Mouse (Mus musculus) olfactory bulb, adult 2 months (tissue): ENCODE data around the gene Mzf1. TPM values are rescaled to one million over a fixed set of nuclear protein-coding genes. Genes with fewer than 3 reads are reported as not detected.
"Not testable (repeated sequence)": the region's sequence is repeated elsewhere in the genome, so short reads cannot be mapped to it uniquely, and the experiment has no call there.

Source experiments
- H3K27ac ChIP-seq: fragments of 200-500 bp; 2 replicates; pipeline ENCODE4 v1.5.1; 2012; ENCODE audit warnings: low read depth, low read length; ENCODE audit not compliant: insufficient read depth
- H3K4me1 ChIP-seq: fragments of 200-500 bp; 2 replicates; pipeline ENCODE4 v1.6.1; 2012; ENCODE audit warnings: low read length; ENCODE audit not compliant: control insufficient read depth, insufficient read depth
- H3K4me3 ChIP-seq: fragments of 200-500 bp; 2 replicates; pipeline ENCODE4 v1.5.1; 2012; ENCODE audit warnings: mild to moderate bottlenecking, low read depth, low read length, moderate library complexity; ENCODE audit not compliant: insufficient read depth
- CTCF ChIP-seq: fragments of 200-500 bp; IDR thresholded peaks from 2 replicates; pipeline ENCODE4 v1.5.1; 2012; ENCODE audit warnings: low read depth, mild to moderate bottlenecking, low read length, moderate library complexity; ENCODE audit not compliant: insufficient read depth
- POLR2A ChIP-seq: fragments of 200-500 bp; IDR thresholded peaks from 2 replicates; pipeline ENCODE4 v1.6.1; 2012; ENCODE audit warnings: mild to moderate bottlenecking, low read depth, low read length, moderate library complexity; ENCODE audit not compliant: insufficient read depth
- WGBS: fragments of 180-500 bp; shearing (Covaris S2); methylation state at CpG from one replicate; pipeline ENCODE4 v1.1.7; 2018; 5-methylcytosine and 5-hydroxymethylcytosine counted together
- polyA plus RNA-seq: library from polyadenylated mRNA; stranded (reverse); fragments of >200 nt; gene quantifications from 2 replicates; pipeline ENCODE4 v1.2.4, GENCODE M21; 2012; ENCODE audit warnings: low replicate concordance; ENCODE audit not compliant: missing spikeins, insufficient read depth, insufficient read length

The Mzf1 gene
- polyA plus RNA-seq, result not detected in 2 replicates

DNA sequence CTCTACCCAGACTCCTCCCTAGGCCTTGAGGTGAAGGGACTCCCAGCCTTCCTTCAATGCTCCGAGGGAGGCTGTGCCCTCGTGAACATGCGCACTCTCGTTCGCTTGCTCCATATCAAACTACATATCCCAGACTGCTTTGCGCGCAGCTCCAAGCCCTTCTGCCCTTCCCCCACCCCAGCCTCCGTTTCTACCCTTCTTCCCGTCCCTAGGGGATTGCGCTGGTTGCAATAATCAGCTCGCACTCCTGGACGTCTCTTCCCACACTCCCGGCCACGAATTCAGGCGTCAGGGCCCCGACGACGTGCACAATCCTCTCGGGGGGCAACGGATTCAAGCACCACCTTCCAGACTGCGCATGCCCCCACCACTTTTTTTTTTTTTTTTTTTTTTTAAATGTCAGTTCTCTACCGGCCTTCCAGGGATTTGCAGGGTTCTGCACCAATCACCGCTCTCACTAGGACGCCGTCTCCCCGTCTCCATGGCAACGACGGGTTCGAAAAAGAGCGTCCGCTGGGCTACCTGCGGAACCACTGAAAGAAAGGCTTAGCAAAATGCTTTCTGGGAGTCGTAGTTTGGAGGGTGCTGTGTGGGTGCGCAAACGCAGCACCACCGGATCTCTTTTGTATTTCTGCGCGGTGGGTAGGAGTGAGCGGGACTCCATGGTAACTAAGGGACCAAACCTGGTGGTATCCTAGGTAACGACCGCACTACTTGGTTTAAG lies at the start of gene Mzf1:
Gene Mzf1 (minus strand): TSS at position 478 of the 724 bp plus-strand sequence.
- Histone ChIP-seq H3K4me3 (peak within 1 kb of the TSS; percentile 83), H3K4me1 (no peaks in the 10 kb centered on the region), H3K27ac (peak within 1 kb of the TSS; percentile 98)
- TF ChIP-seq CTCF (no peak), POLR2A (peak; percentile 40)
- WGBS, result under 1% methylated on average over 41 of the region's 41 CpGs

DNA sequence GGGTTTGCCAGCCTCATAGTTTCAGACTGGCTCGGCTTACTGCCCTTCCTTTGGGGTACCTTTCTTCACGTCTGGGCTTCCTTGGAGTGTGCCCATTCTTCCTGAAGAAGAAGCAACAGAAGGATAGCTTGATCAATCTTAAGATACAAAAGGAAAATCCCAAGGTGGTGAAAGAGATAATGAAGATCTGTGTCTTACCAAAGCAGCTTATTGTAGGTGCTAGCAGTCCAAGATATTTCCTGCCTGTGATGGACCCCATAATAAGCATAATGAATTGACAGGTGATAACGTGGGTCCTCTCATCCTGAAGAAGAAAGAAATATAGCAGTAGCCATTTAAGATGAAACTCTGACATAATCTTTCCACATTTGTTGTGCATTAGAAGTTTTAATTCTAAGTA lies 40.5 kb upstream of the Mzf1 start, which contains the start of gene Vmn1r85:
Gene Vmn1r85 (minus strand): TSS at position 101 of the 400 bp plus-strand sequence.
- H3K4me3 ChIP-seq, result no peak within 1 kb of the TSS
- WGBS, result 57% methylated on average over 3 of the region's 3 CpGs
- TF ChIP-seq CTCF (no peak), POLR2A (no peak)
- no peak within 1 kb of the TSS for H3K27ac ChIP-seq
- no peaks in the 10 kb centered on the region for H3K4me1 ChIP-seq

DNA sequence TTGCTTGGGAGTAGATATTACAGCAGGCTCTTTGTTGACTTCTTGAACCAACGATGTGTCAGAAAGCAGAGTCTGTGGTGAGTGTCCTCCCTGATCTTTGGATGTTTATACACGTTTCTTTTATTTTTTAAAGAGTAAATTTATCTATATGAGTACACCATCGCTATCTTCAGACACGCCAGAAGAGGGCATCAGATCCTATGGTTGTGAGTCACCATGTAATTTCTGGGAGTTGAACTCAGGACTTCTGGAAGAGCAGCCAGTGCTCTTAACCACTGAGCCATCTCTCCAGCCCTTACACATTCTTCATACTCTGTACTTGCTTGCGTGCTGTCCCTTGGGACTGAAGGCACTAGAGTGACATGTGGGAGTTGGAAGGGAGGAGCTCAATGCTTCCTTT lies 17.7 kb upstream of the Mzf1 start:
- 61% methylated on average over 5 of the region's 5 CpGs for WGBS
- Histone ChIP-seq H3K4me1 (no peaks in the 10 kb centered on the region), H3K4me3 (no peak overlapping the region), H3K27ac (no peak overlapping the region)
- no peak for TF ChIP-seq POLR2A
- TF ChIP-seq CTCF, result no peak

DNA sequence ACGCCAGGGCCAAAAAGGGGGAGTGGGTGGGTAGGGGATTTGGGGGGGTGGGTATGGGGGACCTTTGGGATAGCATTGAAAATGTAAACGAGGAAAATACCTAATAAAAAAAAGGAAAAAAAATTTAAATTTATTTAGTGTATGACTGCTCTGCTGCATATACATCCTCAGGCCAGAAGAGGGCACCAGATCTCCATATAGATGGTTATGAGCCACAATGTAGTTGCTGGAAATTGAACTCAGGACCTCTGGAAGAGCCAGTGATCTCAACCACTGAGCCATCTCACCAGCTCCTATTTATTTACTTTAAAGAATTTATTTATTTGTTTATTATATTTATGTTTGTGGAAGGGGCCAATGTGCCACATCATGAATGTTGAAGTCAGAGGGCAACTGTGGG lies 8.8 kb upstream of the Mzf1 start:
- H3K4me1 ChIP-seq, H3K27ac ChIP-seq, H3K4me3 ChIP-seq: not testable (repeated sequence)
- WGBS, result 52% methylated on average over 2 of the region's 2 CpGs

DNA sequence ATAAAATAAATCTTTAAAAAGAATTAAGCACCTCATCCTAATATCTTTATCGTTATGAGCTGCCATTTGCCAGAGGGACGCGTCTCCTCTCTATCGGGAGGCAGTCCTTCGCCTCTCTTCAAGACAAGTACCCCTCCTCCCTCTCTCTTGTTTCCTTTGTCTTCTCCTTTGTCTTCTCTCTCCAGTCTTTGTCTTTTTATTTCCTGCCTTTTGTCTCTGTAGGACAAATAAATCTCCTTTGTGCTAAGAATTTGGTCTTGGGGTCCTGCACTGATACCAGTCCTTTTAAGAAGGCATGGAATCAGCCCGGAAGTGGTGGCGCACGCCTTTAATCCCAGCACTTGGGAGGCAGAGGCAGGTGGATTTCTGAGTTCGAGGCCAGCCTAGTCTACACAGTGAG lies 5.0 kb upstream of the Mzf1 start:
- no peak overlapping the region for H3K4me3 ChIP-seq
- WGBS, result 88% methylated on average over 9 of the region's 9 CpGs
- TF ChIP-seq POLR2A (no peak), CTCF (no peak)

DNA sequence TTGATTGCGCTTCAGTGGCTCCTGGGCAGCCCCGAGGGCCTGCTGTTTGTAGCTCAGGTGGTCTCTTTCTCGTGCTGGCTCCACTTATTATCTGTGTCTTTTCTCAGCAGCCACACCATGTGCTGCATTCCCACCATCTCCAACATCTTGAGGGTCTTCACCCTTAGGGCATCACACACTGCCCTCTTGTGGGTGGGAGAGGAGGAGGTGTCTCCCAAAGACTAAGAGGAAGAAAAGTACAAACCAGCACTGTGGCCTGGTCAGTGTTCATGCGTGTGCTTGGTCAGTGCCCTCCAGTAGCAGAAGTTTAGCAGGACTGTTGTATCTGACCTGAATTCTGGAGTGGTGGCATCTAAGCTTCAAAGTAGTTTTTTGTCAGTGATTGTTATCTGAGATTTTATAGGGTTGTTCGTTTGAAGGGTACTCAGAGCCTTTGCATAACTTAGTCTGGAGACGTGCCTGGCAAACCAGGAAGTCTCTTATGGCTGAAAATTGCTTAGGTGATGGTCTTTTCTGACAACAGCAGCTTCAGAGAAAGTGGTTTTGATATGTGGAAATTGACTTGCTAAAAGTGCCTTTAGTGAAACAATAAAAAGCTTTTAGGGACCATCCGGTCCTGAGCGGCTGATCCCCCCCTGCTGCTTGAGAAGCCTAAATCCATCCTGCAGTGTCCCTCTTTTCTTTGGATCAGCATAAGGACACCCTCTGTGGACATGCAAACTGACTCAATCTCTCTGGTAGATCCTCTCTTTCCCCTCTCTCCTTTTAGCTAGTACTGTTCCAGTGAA lies 2.5 kb upstream of the Mzf1 start:
- WGBS, result 57% methylated on average over 8 of the region's 8 CpGs
- H3K27ac ChIP-seq, result no peak overlapping the region
- TF ChIP-seq POLR2A, result no peak
- no peak for TF ChIP-seq CTCF
- H3K4me3 ChIP-seq, result no peak overlapping the region
- H3K4me1 ChIP-seq, result no peaks in the 10 kb centered on the region

More for the DNA sequence above, 5.0 kb upstream of the Mzf1 start:
- no peaks in the 10 kb centered on the region for H3K4me1 ChIP-seq
- no peak overlapping the region for H3K27ac ChIP-seq

DNA sequence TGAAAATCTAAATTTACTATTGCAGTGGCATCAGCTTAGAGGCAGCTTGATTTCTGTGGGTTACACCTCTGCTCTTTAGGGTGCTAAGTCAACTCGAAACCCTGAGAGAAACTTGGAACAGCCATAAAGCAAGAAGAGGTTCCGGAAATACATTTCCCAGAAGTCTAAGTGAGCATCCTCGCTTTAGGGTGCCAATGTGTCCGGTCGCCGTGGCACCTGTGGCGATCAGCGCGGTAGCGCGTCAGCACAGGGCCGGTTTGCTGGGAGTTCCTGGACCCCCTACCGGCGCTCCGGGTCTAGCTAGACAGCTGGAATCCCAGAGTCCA lies 640 bp downstream of the Mzf1 start:
- Histone ChIP-seq H3K4me1 (no peaks in the 10 kb centered on the region), H3K27ac (peak overlapping the region; percentile 98), H3K4me3 (peak overlapping the region; percentile 83)
- TF ChIP-seq CTCF (no peak), POLR2A (0 out of 2 replicates have a peak, but pooled peaks have one; percentile 44)
- under 1% methylated on average over 15 of the region's 15 CpGs for WGBS

DNA sequence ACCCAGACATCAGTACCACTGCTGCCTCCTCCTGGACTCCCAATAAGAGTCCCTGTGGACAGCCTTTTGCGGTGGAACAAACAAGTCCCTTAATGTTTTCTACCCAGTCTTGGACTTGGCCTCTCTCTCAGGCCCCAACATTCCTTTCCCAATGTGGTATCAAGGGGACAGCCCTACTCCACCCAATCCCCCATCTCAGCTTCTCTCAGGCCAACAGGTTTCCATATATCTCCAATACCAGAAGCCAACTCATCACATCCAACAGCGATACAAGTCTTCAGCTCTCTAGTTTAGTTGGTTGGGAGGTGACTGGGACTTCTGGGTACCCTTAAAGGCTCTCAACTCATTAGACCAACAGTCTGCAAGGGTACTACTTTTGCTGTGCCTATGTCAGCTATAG lies 1.1 kb downstream of the Mzf1 start:
- WGBS, result 95% methylated on average over 2 of the region's 2 CpGs

DNA sequence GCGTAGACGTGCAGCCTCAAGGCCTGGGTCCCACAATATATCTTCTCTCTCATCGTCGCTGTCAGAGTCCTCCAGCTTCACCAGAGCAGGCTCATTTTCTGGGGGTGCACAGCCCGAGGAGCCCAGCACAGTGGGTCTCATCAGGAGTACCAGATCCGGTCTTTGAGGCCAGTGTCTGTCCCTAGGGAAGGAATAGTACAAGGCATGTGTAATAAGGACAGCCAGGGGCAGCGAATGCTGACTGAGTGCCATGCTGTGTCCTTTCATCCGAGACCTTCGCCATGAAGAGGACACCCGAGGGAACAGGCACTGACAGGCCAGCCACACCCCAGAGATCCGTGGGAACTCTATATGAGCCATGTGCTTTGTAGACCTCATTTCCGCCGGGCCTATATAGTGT lies 1.6 kb downstream of the Mzf1 start:
- TF ChIP-seq POLR2A (no peak), CTCF (no peak)
- Histone ChIP-seq H3K27ac (no peak overlapping the region), H3K4me1 (no peaks in the 10 kb centered on the region), H3K4me3 (no peak overlapping the region)
- WGBS, result 88% methylated on average over 13 of the region's 13 CpGs

More for the DNA sequence above, 1.1 kb downstream of the Mzf1 start:
- no peak for TF ChIP-seq POLR2A
- TF ChIP-seq CTCF, result no peak
- no peaks in the 10 kb centered on the region for H3K4me1 ChIP-seq
- no peak overlapping the region for H3K27ac ChIP-seq
- H3K4me3 ChIP-seq, result no peak overlapping the region
